Mouse (Mus musculus) kidney, postnatal 0 days (tissue): ENCODE data around the gene Ankrd27. TPM values are rescaled to one million over a fixed set of nuclear protein-coding genes. Genes with fewer than 3 reads are reported as not detected.
"Not testable (repeated sequence)": the region's sequence is repeated elsewhere in the genome, so short reads cannot be mapped to it uniquely, and the experiment has no call there.

ENCODE experiments used
- ATAC-seq: fragments of 200-750 bp; cut with Nextera tagmentation; replicated peaks from 2 replicates; pipeline ENCODE4 v1.8.0; 2017; ENCODE audit warnings: low read depth, moderate number of reproducible peaks, moderate TSS enrichment, moderate library complexity; ENCODE audit not compliant: low FRiP score
- DNase-seq: peaks from one replicate; pipeline ENCODE4 v3.0.0-alpha.2; 2016; ENCODE audit warnings: low spot score
- H3K27ac ChIP-seq: fragments of 300-500 bp; sonication (generic); 2 replicates; pipeline ENCODE4 v1.5.1; 2014; ENCODE audit warnings: mild to moderate bottlenecking
- H3K27me3 ChIP-seq: fragments of 300-500 bp; sonication (generic); 2 replicates; pipeline ENCODE4 v1.6.1; 2014; ENCODE audit warnings: low read length, mixed read lengths; ENCODE audit not compliant: insufficient read depth
- H3K36me3 ChIP-seq: fragments of 300-500 bp; sonication (generic); 2 replicates; pipeline ENCODE4 v1.6.1; 2014; ENCODE audit warnings: low read length, mixed read lengths; ENCODE audit not compliant: insufficient read depth
- H3K4me1 ChIP-seq: fragments of 300-500 bp; sonication (generic); replicated peaks from 2 replicates; pipeline ENCODE4 v1.6.1; 2014; ENCODE audit warnings: antibody characterized with exemption, low read length, mixed read lengths; ENCODE audit not compliant: insufficient read depth
- H3K4me2 ChIP-seq: fragments of 300-500 bp; sonication (generic); 2 replicates; pipeline ENCODE4 v1.6.1; 2014; ENCODE audit warnings: mild to moderate bottlenecking, low read length, moderate library complexity, mixed read lengths
- H3K4me3 ChIP-seq: fragments of 300-500 bp; sonication (generic); replicated peaks from 2 replicates; pipeline ENCODE4 v1.5.1; 2014; ENCODE audit warnings: low read depth, low read length
- H3K9ac ChIP-seq: fragments of 300-500 bp; sonication (generic); 2 replicates; pipeline ENCODE4 v1.6.1; 2014; ENCODE audit warnings: low read depth, low read length
- H3K9me3 ChIP-seq: fragments of 300-500 bp; sonication (generic); replicated peaks from 2 replicates; pipeline ENCODE4 v1.6.1; 2016; ENCODE audit warnings: low read length, inconsistent platforms, mixed read lengths
- CTCF ChIP-seq: IDR thresholded peaks from 2 replicates; pipeline ENCODE4 v1.5.1; 2016; ENCODE audit warnings: antibody characterized with exemption, low read depth, mild to moderate bottlenecking, moderate library complexity
- WGBS: fragments of 180-500 bp; shearing (Covaris S2); extraction: QIAGEN DNeasy Blood & Tissue Kit; methylation state at CpG from one replicate; pipeline ENCODE4 v1.1.7; 2014; 5-methylcytosine and 5-hydroxymethylcytosine counted together
- polyA plus RNA-seq: library from polyadenylated mRNA; unstranded; fragments of >200 nt; fragmentation: Nextera tagmentation; extraction: Ambion mirVana; gene quantifications from 2 replicates; pipeline ENCODE4 v1.2.1, GENCODE M21; 2015

Ankrd27 gene
- polyA plus RNA-seq, 1 experiment from 2014 or later: 18.5 TPM

GRCm38 (mm10) chr7:35563071-35563470 is 23.0 kb upstream of the Ankrd27 start:
- TF ChIP-seq CTCF: no peak
- no peak overlapping the region for H3K4me3 ChIP-seq
- ATAC-seq (no peak), DNase-seq (no peak)
- H3K9me3 ChIP-seq: no peaks in the 10 kb centered on the region
- H3K9ac ChIP-seq: no peak overlapping the region
- no peaks in the 10 kb centered on the region for H3K4me1 ChIP-seq
- WGBS: 69% methylated on average over 11 of the region's 11 CpGs
- H3K27me3 ChIP-seq: no peaks in the 10 kb centered on the region
- H3K27ac ChIP-seq: no peak overlapping the region
- no peak overlapping the region for H3K4me2 ChIP-seq
- no peaks in the 10 kb centered on the region for H3K36me3 ChIP-seq

GRCm38 (mm10) chr7:35564067-35564865 is 21.8 kb upstream of the Ankrd27 start:
- no peak for TF ChIP-seq CTCF
- ATAC-seq (no peak), DNase-seq (no peak)
- H3K27me3 ChIP-seq: no peaks in the 10 kb centered on the region
- H3K4me1 ChIP-seq: no peaks in the 10 kb centered on the region
- H3K9me3 ChIP-seq: no peaks in the 10 kb centered on the region
- H3K36me3 ChIP-seq: no peaks in the 10 kb centered on the region
- H3K9ac ChIP-seq: no peak overlapping the region
- H3K27ac ChIP-seq: no peak overlapping the region
- no peak overlapping the region for H3K4me3 ChIP-seq
- H3K4me2 ChIP-seq: no peak overlapping the region
- whole genome bisulfite sequencing: 85% methylated on average over 2 of the region's 2 CpGs

GRCm38 (mm10) chr7:35564872-35565271 is 21.2 kb upstream of the Ankrd27 start:
- not testable (repeated sequence) for H3K9me3 ChIP-seq, H3K27ac ChIP-seq, ATAC-seq, H3K36me3 ChIP-seq, H3K4me3 ChIP-seq, DNase-seq, H3K4me1 ChIP-seq, H3K27me3 ChIP-seq, H3K9ac ChIP-seq, H3K4me2 ChIP-seq
- 82% methylated on average over 10 of the region's 10 CpGs for WGBS

- WGBS: 66% methylated on average over 13 of the region's 13 CpGs
- not testable (repeated sequence) for ATAC-seq, DNase-seq
Observed at GRCm38 (mm10) chr7:35565965-35566364, 20.1 kb upstream of the Ankrd27 start.

GRCm38 (mm10) chr7:35569724-35570123 is 16.3 kb upstream of the Ankrd27 start:
- not testable (repeated sequence) for ATAC-seq, H3K9ac ChIP-seq

More at GRCm38 (mm10) chr7:35565965-35566364, 20.1 kb upstream of the Ankrd27 start:
- H3K9me3 ChIP-seq, H3K27ac ChIP-seq, H3K4me1 ChIP-seq, H3K4me3 ChIP-seq, H3K4me2 ChIP-seq, H3K36me3 ChIP-seq, H3K27me3 ChIP-seq, H3K9ac ChIP-seq: not testable (repeated sequence)

GRCm38 (mm10) chr7:35570883-35571282 is 15.2 kb upstream of the Ankrd27 start:
- H3K9ac ChIP-seq, ATAC-seq, H3K9me3 ChIP-seq, H3K27ac ChIP-seq, H3K4me3 ChIP-seq, H3K4me2 ChIP-seq, DNase-seq, H3K4me1 ChIP-seq, H3K27me3 ChIP-seq, H3K36me3 ChIP-seq: not testable (repeated sequence)
- 35% methylated on average over 6 of the region's 6 CpGs for WGBS
- TF ChIP-seq CTCF: peak; percentile 55

More at GRCm38 (mm10) chr7:35569724-35570123, 16.3 kb upstream of the Ankrd27 start:
- H3K4me2 ChIP-seq, H3K4me3 ChIP-seq, H3K27ac ChIP-seq, H3K27me3 ChIP-seq, DNase-seq, H3K36me3 ChIP-seq, H3K9me3 ChIP-seq, H3K4me1 ChIP-seq: not testable (repeated sequence)
- 93% methylated on average over 4 of the region's 4 CpGs for WGBS

GRCm38 (mm10) chr7:35579849-35580248 is 6.2 kb upstream of the Ankrd27 start:
- H3K4me1 ChIP-seq: 0 out of 2 replicates have a peak, but pooled peaks cover 4% of the 10 kb centered on the region
- peak; percentile 76 for TF ChIP-seq CTCF
- H3K27ac ChIP-seq: no peak overlapping the region
- H3K9ac ChIP-seq: no peak overlapping the region
- ATAC-seq (peak; percentile 35; the same call in 1 of the 2 replicates), DNase-seq (peak; percentile 57)
- no peaks in the 10 kb centered on the region for H3K9me3 ChIP-seq
- H3K27me3 ChIP-seq: peaks cover 24% of the 10 kb centered on the region
- WGBS: 37% methylated on average over 4 of the region's 4 CpGs
- no peaks in the 10 kb centered on the region for H3K36me3 ChIP-seq
- no peak overlapping the region for H3K4me3 ChIP-seq
- H3K4me2 ChIP-seq: no peak overlapping the region
